Mouse (Mus musculus): Measurements from ENCODE around the gene Aox2. TPM values are rescaled to one million over a fixed set of nuclear protein-coding genes. Genes with fewer than 3 reads are reported as not detected.

Gene Aox2
- total RNA-seq, 2 experiments from 2014 or later = not detected

DNA sequence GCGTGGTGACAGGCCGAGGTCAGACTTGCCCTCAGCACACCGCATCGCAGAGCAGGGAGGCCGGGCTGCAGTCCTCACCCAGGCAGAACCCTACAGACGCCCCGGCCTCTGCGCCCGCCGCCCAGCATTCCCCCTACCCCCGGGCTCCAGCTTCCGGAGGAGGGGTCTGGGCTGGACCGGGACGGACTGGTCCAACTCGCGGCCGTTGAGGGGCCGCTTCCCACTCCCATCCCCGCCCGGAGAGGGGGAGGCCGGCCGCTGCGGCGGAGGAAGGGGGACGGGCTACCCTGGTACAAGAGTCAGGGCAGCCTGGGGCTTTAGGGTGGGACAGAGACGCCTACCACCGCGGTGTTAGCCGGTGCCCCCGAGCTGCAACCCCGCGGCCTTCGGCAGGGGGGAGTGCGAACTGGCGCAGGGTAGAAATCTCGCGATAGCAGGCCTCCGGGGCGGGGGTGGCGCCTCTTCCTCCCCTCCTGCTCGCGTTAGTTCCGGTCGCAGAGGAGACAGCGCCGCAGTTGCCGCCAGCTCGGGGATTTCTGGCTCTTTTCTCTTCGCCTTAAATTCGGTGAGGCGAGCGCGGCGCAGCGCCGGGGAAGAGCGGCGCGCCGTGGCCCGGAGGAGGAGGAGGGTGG, 114.6 kb downstream of the Aox2 start, which contains the start of gene Bzw1:
TSS of gene Bzw1 (plus strand) at position 247 of the 632 bp plus-strand sequence.
- peak; percentile 92 to 93 for DNase-seq (ENCODE audit: low spot score in 2 of 2)
- intact Hi-C loops (cut with DNase I) = no loop called here

DNA sequence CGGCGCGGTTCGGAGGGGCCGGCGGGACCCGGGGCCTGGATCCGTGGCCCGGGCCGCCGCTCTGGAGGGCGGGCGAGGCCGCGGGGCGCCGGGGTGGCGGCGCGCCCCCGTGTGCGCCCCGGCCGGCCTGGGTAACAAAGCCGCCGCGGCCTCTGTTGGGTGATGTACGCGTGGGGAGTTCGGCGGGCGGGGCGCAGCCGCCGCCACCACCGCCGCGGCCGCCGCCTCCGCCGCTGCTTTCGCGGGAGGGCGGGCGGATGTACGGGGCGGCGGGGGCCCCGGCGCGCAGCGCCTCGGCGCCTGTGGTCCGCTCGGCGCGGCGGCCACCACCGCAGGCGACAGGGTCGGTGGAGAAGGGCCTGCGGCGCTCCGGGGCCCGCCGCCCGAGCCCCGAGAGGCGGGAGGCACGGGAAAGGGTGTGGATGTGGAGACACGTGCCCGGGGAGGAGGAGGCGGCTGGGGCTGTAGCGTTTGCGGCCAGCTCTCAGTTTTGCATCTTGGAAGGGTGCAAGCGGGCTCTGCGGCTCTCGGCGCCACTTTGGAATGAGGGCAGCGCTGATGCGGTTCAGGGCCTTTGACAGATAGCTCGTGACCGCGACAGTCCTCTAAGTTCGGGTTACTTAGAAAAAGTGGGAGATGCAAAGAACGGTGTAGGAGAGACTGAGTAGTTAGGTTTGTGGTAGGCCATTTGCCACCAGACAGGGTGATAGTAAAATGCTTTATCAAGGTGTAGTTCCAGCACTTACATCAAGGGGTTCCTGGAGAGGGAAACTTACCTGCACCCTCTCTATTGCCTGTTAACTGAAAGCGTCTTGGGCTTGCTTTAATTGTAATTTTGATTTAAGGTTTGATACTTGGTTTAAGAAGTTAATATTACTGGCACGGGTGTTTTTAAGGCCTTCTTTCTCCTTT, 115.4 kb downstream of the Aox2 start:
- intact Hi-C loops (cut with DNase I) = no loop called here
- peak; percentile 65 for DNase-seq (ENCODE audit: low spot score in 2 of 2)

DNA sequence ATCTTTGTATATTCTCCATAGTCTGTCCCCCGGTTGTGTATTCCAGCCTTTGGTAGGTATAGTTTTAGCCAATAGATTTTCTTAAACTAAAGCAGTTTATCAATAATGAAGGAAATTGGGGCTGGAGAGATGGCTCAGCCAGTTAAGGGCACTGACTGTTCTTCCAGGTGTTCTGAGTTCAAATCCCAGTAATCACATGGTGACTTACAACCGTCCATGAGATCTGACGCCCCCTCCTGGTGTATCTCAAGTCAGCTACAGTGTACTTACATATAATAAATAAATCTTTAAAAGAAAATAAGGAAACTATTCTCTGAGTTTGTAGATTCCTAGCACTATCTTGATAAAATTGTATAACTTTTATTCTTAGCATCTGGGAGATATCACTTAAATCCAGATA, 117.2 kb downstream of the Aox2 start:
- no peak for DNase-seq (ENCODE audit: low spot score in 2 of 2)
- intact Hi-C loops (cut with DNase I) = loop anchor here (5.0 kb wide), 1 partner anchor 512 kb away; no protein-coding TSS in a partner anchor

DNA sequence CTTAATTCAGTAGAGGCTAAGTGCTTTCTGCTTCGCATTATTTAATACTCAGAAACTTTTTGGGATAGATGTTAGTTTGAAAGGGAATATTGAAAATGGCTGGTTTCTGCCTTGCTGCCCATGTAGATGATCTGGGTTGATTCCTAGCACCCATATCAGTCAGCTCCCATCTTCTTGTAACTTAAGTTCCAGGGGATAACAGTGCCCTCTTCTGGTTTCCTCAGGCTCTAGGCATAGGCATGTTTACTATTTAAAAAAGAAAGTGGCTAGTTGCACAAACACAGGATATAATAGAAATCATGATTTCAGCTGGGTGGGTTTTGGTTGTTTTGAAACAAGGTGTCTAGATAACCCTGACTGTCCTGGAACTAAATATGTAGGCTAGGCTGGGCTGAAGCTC, 118.1 kb downstream of the Aox2 start:
- intact Hi-C loops (cut with DNase I) = loop anchor here (5.0 kb wide), 1 partner anchor 511 kb away; no protein-coding TSS in a partner anchor
- no peak for DNase-seq (ENCODE audit: low spot score in 2 of 2)

DNA sequence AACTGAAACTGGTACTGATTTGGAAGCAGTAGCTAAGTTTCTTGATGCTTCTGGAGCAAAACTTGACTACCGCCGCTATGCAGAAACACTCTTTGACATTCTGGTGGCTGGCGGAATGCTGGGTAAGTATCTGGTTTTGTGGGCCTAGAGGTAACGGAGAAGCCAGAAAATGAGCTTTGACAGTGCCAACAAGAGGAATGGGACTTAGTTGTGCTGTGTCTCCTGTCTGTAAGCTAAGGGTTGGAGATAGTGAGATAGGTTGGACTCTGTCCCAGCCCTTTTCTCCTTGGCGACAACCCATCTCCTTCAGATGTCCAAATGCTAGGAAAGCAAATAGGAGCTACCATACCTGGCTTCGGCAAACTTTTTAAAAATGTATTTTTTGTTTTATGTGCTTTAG, 119.6 kb downstream of the Aox2 start:
- no peak for DNase-seq (ENCODE audit: low spot score in 2 of 2)
- intact Hi-C loops (cut with DNase I) = loop anchor here (5.0 kb wide), 1 partner anchor 510 kb away; no protein-coding TSS in a partner anchor

DNA sequence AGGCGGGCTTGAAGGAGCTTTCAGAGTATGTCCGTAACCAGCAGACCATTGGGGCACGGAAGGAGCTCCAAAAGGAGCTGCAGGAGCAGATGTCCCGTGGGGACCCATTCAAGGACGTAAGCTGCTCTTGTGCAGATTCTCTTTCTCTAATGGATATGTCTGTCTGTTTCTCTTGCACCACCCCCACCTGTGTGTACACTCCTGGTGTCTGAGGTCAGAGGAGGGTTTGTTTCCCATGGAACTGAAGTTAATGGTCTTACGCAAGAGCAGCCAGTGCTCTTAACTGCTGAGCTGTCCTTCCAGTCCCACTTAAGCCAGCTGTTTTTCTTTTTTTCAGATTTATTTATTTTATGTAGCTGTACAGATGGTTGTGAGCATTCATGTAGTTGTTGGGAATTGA, 123.3 kb downstream of the Aox2 start:
- intact Hi-C loops (cut with DNase I) = no loop called here
- no peak for DNase-seq (ENCODE audit: low spot score in 2 of 2)

DNA sequence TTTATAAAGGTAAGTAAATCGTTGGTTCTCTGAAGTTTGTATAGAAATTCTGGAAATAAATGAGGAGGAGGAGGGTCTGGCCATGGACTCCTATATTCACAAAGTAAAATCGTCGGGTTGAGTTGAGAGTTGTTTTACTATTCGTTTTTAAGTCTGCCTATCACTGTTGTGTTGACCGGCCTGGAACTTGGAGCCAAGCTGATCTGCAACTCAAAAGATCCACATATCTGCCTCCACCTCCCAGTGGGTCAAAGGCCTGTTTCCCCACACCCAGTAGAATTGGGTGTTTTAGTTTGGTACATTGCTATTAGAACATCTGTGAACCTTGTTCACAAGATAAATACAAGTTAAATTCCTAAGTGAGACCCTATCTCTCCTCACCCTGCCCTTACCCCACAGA, 125.6 kb downstream of the Aox2 start:
- no peak for DNase-seq (ENCODE audit: low spot score in 2 of 2)
- intact Hi-C loops (cut with DNase I) = no loop called here

DNA sequence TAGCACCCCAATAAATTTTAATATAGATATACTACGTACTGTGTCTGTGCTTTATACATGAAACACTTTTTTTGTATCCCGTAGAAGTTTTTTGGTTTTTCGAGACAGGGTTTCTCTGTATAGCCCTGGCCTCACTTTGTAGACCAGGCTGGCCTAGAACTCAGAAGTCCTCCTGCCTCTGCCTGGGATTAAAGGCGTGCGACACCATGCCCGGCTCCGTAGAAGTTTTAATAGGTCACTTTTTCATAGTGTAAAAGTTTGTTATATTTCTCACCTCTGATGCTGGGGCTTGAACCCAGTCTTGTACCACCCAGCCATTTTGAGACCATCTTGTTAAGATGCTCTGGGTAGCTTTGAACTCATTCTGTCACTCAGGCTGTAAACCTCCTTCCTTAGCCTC, 129.2 kb downstream of the Aox2 start:
- intact Hi-C loops (cut with DNase I) = no loop called here
- DNase-seq (ENCODE audit: low spot score in 2 of 2) = no peak

DNA sequence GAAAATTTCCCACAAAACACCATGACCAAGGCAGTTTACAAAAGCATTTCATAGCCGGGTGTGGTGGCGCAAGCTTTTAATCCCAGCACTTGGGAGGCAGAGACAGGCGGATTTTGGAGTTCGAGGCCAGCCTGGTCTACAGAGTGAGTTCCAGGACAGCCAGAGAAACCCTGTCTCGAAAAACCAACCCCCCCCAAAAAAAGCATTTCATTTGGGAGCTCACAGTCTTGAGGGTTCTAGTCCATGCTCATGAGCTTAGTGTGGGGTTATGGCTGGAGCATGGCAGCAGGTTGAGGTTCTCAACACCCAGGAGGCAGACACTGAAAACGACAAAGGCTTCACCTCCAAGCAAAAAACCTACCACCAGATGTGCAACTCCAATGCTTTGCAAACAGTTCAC, 130.0 kb downstream of the Aox2 start:
- intact Hi-C loops (cut with DNase I) = no loop called here
- no peak for DNase-seq (ENCODE audit: low spot score in 2 of 2)

DNA sequence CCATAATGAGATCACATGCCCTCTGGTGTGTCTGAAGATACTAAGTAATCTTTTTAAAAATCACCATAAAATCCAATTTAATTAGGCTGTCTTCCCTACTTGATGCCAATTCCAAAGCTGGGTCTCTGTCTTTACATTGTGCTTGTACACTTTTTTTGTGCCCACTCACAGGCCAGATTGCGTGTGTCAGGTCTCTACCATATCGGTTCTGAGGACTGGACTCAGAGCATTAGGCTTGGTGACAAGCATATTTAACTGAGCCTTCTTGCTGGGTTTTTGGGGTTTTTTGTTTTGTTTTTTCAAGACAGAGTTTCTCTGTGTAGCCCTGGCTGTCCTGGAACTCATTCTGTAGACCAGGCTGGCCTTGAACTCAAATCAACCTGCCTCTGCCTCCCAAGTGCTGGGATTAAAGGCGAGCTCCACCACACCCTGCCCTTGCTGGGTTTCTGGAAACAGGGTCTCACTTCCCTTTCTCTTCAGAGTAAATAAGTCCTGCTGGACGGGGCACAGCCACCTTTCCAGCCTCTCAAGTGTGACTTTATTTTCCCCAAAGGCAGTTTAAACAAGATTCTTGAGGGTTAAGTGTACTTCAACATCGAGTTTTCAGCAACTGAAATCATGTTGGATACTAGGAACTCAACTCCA, 131.5 kb downstream of the Aox2 start:
- intact Hi-C loops (cut with DNase I) = no loop called here
- no peak for DNase-seq (ENCODE audit: low spot score in 2 of 2)

DNA sequence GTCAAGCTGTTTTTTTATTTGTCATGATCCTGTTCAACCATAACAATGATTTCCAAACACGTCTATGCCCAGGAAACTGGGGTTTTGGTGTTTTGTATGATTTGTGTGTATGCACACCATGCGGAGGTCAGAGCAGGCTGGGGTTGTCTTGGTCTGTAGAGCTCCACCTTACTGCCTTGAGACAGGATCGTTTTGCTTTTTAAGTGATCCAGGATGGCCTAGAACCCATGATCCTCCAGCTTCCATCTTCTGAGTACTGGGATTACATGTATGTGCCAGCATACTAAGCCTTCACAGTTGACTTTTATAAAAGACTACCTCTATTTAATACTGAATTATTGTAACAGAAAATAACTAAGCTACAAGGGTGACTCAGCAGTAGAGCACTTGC, 132.1 kb downstream of the Aox2 start:
- no peak for DNase-seq (ENCODE audit: low spot score in 2 of 2)
- intact Hi-C loops (cut with DNase I) = no loop called here

DNA sequence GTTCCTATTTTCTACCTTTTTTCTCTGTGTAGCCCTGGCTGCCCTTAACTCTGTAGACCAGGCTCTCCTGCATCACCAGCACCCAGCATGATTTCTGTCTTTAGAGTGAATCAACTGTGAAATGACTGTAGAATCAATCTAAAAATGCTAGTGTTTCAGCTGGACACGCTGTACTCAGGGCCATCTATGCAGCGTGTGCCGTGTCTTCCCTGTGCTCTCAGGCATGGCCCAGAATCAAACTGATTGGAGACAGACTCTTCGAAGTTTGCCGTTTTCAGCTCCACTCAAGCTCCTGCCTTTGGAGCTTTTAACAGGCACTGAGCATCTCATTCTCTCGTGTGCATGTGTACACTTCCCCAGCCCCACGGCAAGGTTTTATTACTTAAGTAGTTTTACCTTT, 132.7 kb downstream of the Aox2 start:
- intact Hi-C loops (cut with DNase I) = no loop called here
- no peak for DNase-seq (ENCODE audit: low spot score in 2 of 2)

DNA sequence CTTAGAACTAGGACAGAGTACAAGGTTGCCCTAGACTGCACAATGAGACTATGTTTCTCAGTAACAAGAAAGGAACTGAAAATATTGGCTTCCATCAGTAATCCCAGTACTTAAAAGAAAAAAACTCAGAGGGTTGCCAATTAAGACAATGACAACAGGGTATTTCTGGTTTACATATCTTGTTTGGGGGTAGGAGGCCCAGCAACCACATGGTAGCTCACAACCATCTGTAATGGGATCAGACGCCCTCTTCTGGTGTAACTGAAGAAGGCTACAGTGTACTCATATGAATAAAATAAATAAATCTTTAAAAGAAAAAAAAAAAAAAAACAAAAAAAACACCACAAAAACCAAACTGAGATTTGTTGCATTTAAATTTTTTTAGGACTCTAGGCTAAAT, 137.3 kb downstream of the Aox2 start:
- intact Hi-C loops (cut with DNase I) = no loop called here
- DNase-seq (ENCODE audit: low spot score in 2 of 2) = no peak

DNA sequence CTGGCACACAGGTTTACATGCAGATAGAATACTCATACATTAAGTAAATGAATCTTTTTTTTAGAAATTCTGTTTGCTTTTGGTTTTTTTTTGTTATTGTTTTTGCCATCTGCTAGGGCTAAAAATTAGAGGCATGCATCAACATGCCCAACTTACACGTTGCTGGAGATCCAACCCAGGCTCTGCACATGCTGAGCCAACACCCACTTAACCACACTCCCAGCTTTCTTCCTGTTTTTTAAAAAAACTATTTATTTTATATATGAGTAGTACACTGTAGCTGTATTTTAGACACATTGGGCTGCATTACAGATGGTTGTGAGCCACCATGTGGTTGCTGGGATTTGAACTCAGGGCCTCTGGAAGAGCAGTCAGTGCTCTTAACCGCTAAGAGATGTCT, 137.9 kb downstream of the Aox2 start:
- intact Hi-C loops (cut with DNase I) = no loop called here
- DNase-seq (ENCODE audit: low spot score in 2 of 2) = no peak

DNA sequence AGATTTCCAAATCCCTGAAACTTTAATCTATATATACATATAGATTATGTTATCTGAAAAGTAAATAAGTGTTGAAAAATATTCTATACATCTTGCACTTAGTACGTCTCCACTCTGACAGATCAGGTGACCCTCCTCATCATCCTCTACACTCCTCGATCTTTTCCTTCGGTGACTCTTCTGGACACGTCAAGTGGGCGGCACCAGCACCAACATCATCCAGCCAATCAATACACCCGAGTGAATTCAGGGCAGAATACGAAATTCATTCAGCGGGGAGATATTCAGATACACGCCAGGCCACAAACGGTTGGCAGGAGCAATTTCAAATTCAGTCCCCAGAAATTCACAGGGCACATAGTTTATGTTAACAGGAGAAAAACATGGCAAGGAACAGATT, 141.9 kb downstream of the Aox2 start:
- no peak for DNase-seq (ENCODE audit: low spot score in 2 of 2)
- intact Hi-C loops (cut with DNase I) = no loop called here

DNA sequence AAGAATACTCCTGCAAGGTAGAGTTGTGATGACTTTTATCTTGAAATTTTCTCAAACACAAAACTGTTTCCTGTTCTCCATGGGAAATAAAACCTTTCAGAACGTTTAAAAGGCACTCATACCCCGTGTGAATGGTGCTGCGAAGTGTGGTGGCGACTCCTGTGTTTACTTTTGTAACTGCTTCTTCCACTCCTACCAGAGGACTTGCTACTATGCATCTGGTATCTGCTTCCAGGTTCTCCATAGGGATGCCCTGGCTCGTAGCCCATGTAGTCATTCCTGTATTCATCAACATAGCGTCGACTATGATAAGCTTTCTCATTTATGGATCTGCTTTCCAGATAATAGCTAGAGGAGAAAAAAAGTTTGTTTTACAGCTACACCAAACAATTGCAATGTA, 142.8 kb downstream of the Aox2 start:
- intact Hi-C loops (cut with DNase I) = no loop called here
- DNase-seq (ENCODE audit: low spot score in 2 of 2) = no peak

DNA sequence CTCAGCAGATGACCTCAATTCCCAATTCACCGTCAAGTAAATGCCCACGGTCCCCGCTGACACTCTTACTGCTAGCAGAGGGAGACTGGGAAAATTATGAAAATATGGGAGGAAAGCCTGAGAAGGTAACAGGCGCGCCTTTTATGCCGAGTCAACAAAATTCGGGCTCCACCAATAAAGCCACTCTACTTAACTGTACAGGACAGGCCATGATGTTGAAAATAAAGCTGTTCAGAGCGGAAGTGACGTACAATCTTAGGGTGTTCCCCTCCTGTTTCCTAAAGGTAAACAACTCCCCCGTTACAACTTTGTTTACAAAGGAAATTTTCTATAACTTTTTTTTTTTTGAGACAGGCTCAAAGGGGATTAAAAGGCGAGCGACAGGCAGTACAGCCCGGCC, 144.8 kb downstream of the Aox2 start:
- intact Hi-C loops (cut with DNase I) = no loop called here
- DNase-seq (ENCODE audit: low spot score in 2 of 2) = no peak

DNA sequence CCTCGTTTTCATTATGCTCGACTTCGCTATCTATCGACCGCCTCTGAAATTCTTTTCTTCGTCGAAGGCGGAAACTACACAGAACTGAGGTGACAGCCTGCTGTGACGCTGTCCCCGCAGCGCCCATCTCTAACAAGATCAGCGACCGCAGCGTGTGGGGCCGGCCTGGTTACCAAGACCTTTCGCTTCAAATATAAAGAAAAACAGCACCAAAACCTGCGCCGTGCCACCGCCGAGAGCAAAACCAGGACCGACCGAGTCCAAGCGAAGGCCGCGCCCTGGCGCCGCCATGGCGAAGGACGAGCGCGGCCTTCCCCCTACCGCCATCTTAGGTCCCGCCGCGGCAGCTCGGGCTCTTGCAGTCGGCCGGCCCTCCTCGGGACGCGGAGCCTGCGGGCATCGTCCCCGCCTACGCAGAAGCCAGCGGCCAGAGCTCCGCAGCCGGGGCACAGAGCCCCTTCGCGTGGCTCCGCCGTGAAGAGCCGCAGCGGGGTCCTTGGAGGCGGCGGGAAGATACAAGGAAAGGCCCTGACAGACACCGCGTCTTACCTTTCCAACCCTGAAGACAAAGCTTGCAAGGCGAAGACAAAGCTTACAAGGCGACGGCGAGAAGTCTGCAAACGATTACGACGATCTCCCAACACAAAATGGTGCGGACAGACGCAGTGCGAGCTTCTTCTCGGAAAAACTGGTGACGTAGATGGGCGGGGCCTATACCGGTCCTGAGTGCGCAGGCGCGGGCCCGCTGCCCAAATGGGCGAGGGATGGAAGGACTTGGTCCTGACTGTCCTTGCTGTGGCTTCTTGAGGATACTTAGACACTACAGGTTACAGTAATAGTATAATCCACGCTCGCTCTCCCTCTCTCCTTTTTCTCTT, 145.5 kb downstream of the Aox2 start, which contains the start of gene Clk1:
TSS of gene Clk1 (minus strand) at position 696 of the 878 bp plus-strand sequence.
- intact Hi-C loops (cut with DNase I) = no loop called here
- peak; percentile 95 to 96 for DNase-seq (ENCODE audit: low spot score in 2 of 2)

DNA sequence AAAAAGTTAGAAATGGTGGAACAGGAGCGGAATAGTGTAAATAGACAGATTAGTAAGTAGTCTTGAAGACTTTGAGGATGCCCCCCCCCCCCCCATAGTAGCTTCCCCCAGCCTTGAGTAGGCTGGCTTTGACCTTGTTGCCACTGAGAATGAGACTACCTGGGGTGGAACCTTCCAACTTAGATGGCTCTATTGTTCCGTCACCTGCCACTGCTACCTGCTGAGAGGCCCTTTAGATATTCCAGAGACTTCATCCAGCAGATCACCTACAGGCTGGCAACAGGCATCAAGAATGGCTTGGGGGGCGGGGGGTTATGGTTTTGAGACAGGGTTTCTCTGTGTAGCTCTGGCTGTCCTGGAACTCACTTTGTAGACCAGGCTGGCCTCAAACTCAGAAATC, 146.4 kb downstream of the Aox2 start:
- DNase-seq (ENCODE audit: low spot score in 2 of 2) = no peak
- intact Hi-C loops (cut with DNase I) = no loop called here

All from left cerebral cortex, postnatal 36 days (tissue).